Mouse (Mus musculus): ENCODE results near the gene Sall4. TPM values are rescaled to one million over a fixed set of nuclear protein-coding genes. Genes with fewer than 3 reads are reported as not detected.

Gene Sall4
- total RNA-seq, 2 experiments from 2014 or later = not detected

Other genes starting within 250 kb of the Sall4 start
- gene Nfatc2, start 166.3 kb downstream of the Sall4 start, total RNA-seq (2015) = 12.9 and 14.1 TPM in 2 replicates
- 3.2 and 6.4 TPM in 2 replicates for gene Nfatc2, start 166.3 kb downstream of the Sall4 start, total RNA-seq (2017)
- gene Atp9a, start 25.5 kb downstream of the Sall4 start, total RNA-seq (2015) = 0.04 and 0.14 TPM in 2 replicates
- gene Atp9a, start 25.5 kb downstream of the Sall4 start, total RNA-seq (2017) = 0.16 and 0.18 TPM in 2 replicates
- 6.7 and 8.8 TPM in 2 replicates for gene Zfp64, start 187.6 kb upstream of the Sall4 start, total RNA-seq (2015)
- gene Zfp64, start 187.6 kb upstream of the Sall4 start, total RNA-seq (2017) = 13.8 and 17.2 TPM in 2 replicates

All from megakaryocyte, adult 5-6 weeks (primary cell).